Mouse (Mus musculus) embryonic facial prominence, embryonic 14.5 days (tissue): Measurements from ENCODE around the gene Zfp652. TPM values are rescaled to one million over a fixed set of nuclear protein-coding genes. Genes with fewer than 3 reads are reported as not detected.

ENCODE experiments used
- ATAC-seq: fragments of 200-750 bp; cut with Nextera tagmentation; 2 replicates; pipeline ENCODE4 v1.8.0; 2017; ENCODE audit warnings: low read depth, moderate number of reproducible peaks, moderate TSS enrichment
- DNase-seq: peaks from one replicate; pipeline ENCODE4 v3.0.0-alpha.2; 2015; ENCODE audit warnings: low spot score
- H3K27ac ChIP-seq: fragments of 300-500 bp; sonication (generic); replicated peaks from 2 replicates; pipeline ENCODE4 v1.5.1; 2014; ENCODE audit warnings: low read depth, mild to moderate bottlenecking, low read length, moderate library complexity
- H3K27me3 ChIP-seq: fragments of 300-500 bp; sonication (generic); replicated peaks from 2 replicates; pipeline ENCODE4 v1.6.1; 2014; ENCODE audit warnings: low read length; ENCODE audit not compliant: control insufficient read depth, insufficient read depth
- H3K36me3 ChIP-seq: fragments of 300-500 bp; sonication (generic); 2 replicates; pipeline ENCODE4 v1.6.1; 2014; ENCODE audit warnings: low read length, mixed read lengths; ENCODE audit not compliant: control insufficient read depth, insufficient read depth
- H3K4me1 ChIP-seq: fragments of 300-500 bp; sonication (generic); 2 replicates; pipeline ENCODE4 v1.6.1; 2014; ENCODE audit warnings: antibody characterized with exemption, low read length; ENCODE audit not compliant: control insufficient read depth, insufficient read depth
- H3K4me2 ChIP-seq: fragments of 300-500 bp; sonication (generic); 2 replicates; pipeline ENCODE4 v1.6.1; 2014; ENCODE audit warnings: low read depth, mild to moderate bottlenecking, low read length, moderate library complexity, mixed read lengths
- H3K4me3 ChIP-seq: fragments of 300-500 bp; sonication (generic); 2 replicates; pipeline ENCODE4 v1.5.1; 2014; ENCODE audit warnings: low read depth, mild to moderate bottlenecking, low read length
- H3K9ac ChIP-seq: fragments of 300-500 bp; sonication (generic); 2 replicates; pipeline ENCODE4 v1.6.1; 2014; ENCODE audit warnings: low read depth, mild to moderate bottlenecking, low read length, moderate library complexity, mixed read lengths
- H3K9me3 ChIP-seq: fragments of 300-500 bp; sonication (generic); 2 replicates; pipeline ENCODE4 v1.6.1; 2016; ENCODE audit warnings: low read length; ENCODE audit not compliant: control insufficient read depth
- WGBS: fragments of 180-500 bp; shearing (Covaris S2); extraction: QIAGEN DNeasy Blood & Tissue Kit; methylation state at CpG from one replicate; pipeline ENCODE4 v1.1.7; 2014; 5-methylcytosine and 5-hydroxymethylcytosine counted together
- polyA plus RNA-seq: library from polyadenylated mRNA; unstranded; fragments of >200 nt; fragmentation: Nextera tagmentation; extraction: Ambion mirVana; gene quantifications from 2 replicates; pipeline ENCODE4 v1.2.1, GENCODE M21; 2014

The Zfp652 gene
- polyA plus RNA-seq, 1 experiment from 2014 or later: 11.5 TPM

DNA sequence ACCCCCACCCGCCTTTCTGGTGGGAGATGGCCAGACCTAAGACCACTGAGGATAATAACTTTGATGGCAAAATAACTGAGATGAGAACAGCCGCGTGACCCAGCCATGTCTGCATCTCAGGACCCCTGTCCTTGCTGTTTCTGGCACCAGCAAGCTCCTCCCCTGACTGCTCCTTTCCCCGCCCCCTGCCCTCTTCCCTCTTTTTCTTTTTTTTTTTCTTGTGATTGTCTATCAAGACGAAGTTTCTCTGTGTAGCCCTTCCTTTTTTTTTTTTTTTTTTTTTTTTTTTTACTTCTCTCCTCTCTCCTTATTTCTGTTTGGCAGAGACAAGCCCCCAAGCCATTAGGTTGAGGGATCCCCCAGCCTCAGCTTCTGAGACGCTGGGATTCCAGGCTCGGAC, 98.4 kb downstream of the Zfp652 start:
- no peak overlapping the region for H3K4me3 ChIP-seq
- no peak overlapping the region for H3K9ac ChIP-seq
- no peaks in the 10 kb centered on the region for H3K27me3 ChIP-seq
- H3K36me3 ChIP-seq: no peaks in the 10 kb centered on the region
- no peak for ATAC-seq
- no peak overlapping the region for H3K27ac ChIP-seq
- H3K9me3 ChIP-seq: peaks cover 8% of the 10 kb centered on the region; the same call in 1 of the 2 replicates
- H3K4me2 ChIP-seq: no peak overlapping the region
- WGBS: 52% methylated on average over 6 of the region's 7 CpGs
- H3K4me1 ChIP-seq: no peaks in the 10 kb centered on the region
- DNase-seq: no peak

- no peak overlapping the region for H3K4me2 ChIP-seq
- no peak overlapping the region for H3K27ac ChIP-seq
- DNase-seq: no peak
- H3K4me1 ChIP-seq: no peaks in the 10 kb centered on the region
- WGBS: 75% methylated on average over 6 of the region's 6 CpGs
- ATAC-seq: no peak
- no peak overlapping the region for H3K4me3 ChIP-seq
- H3K36me3 ChIP-seq: no peaks in the 10 kb centered on the region
- H3K9me3 ChIP-seq: peaks cover 8% of the 10 kb centered on the region; the same call in 1 of the 2 replicates
- H3K9ac ChIP-seq: no peak overlapping the region
- H3K27me3 ChIP-seq: no peaks in the 10 kb centered on the region
Observed at GRCm38 (mm10) chr11:95811741-95812140, 99.3 kb downstream of the Zfp652 start.

- Histone ChIP-seq H3K36me3 (no peaks in the 10 kb centered on the region), H3K9ac (no peak overlapping the region), H3K4me2 (no peak overlapping the region), H3K4me3 (no peak overlapping the region), H3K4me1 (no peaks in the 10 kb centered on the region), H3K27ac (no peak overlapping the region), H3K9me3 (peaks cover 7% of the 10 kb centered on the region; the same call in 1 of the 2 replicates), H3K27me3 (no peaks in the 10 kb centered on the region)
- ATAC-seq: no peak
- no peak for DNase-seq
- 62% methylated on average over 4 of the region's 4 CpGs for WGBS
Observed at GRCm38 (mm10) chr11:95812224-95812623, 99.8 kb downstream of the Zfp652 start.

- H3K27ac ChIP-seq: no peak overlapping the region
- DNase-seq (no peak), ATAC-seq (no peak)
- H3K36me3 ChIP-seq: no peaks in the 10 kb centered on the region
- 85% methylated on average over 2 of the region's 2 CpGs for WGBS
- no peak overlapping the region for H3K9ac ChIP-seq
- H3K27me3 ChIP-seq: no peaks in the 10 kb centered on the region
- no peaks in the 10 kb centered on the region for H3K9me3 ChIP-seq
- no peak overlapping the region for H3K4me3 ChIP-seq
- H3K4me2 ChIP-seq: no peak overlapping the region
- H3K4me1 ChIP-seq: no peaks in the 10 kb centered on the region
Observed at GRCm38 (mm10) chr11:95814101-95814500, 101.6 kb downstream of the Zfp652 start.

GRCm38 (mm10) chr11:95814857-95815256, 102.4 kb downstream of the Zfp652 start:
- H3K4me2 ChIP-seq: no peak overlapping the region
- WGBS: 50% methylated on average over 5 of the region's 5 CpGs
- H3K4me3 ChIP-seq: no peak overlapping the region
- ATAC-seq (no peak), DNase-seq (no peak)
- H3K36me3 ChIP-seq: no peaks in the 10 kb centered on the region
- no peak overlapping the region for H3K9ac ChIP-seq
- no peaks in the 10 kb centered on the region for H3K4me1 ChIP-seq
- H3K27me3 ChIP-seq: no peaks in the 10 kb centered on the region
- no peak overlapping the region for H3K27ac ChIP-seq
- no peaks in the 10 kb centered on the region for H3K9me3 ChIP-seq

GRCm38 (mm10) chr11:95815412-95815811, 102.9 kb downstream of the Zfp652 start:
- Histone ChIP-seq H3K36me3 (no peaks in the 10 kb centered on the region), H3K9ac (no peak overlapping the region), H3K27ac (no peak overlapping the region), H3K27me3 (no peaks in the 10 kb centered on the region), H3K4me2 (no peak overlapping the region), H3K9me3 (no peaks in the 10 kb centered on the region), H3K4me3 (no peak overlapping the region), H3K4me1 (no peaks in the 10 kb centered on the region)
- WGBS: 65% methylated on average over 9 of the region's 9 CpGs
- ATAC-seq (no peak), DNase-seq (no peak)

GRCm38 (mm10) chr11:95819138-95819537, 106.7 kb downstream of the Zfp652 start:
- 78% methylated on average over 8 of the region's 8 CpGs for WGBS
- H3K9ac ChIP-seq: no peak overlapping the region
- no peak; the same call in 1 of the 2 replicates for ATAC-seq

GRCm38 (mm10) chr11:95821511-95821910, 109.0 kb downstream of the Zfp652 start:
- Histone ChIP-seq H3K27me3 (peaks cover 19% of the 10 kb centered on the region), H3K36me3 (no peaks in the 10 kb centered on the region), H3K4me1 (peaks cover 5% of the 10 kb centered on the region), H3K4me2 (no peak overlapping the region), H3K27ac (no peak overlapping the region), H3K9ac (no peak overlapping the region), H3K4me3 (no peak overlapping the region), H3K9me3 (no peaks in the 10 kb centered on the region)
- DNase-seq (no peak), ATAC-seq (no peak)
- WGBS: 84% methylated on average over 3 of the region's 3 CpGs

More at GRCm38 (mm10) chr11:95819138-95819537, 106.7 kb downstream of the Zfp652 start:
- Histone ChIP-seq H3K9me3 (no peaks in the 10 kb centered on the region), H3K27ac (no peak overlapping the region), H3K4me3 (no peak overlapping the region), H3K4me2 (no peak overlapping the region), H3K4me1 (no peaks in the 10 kb centered on the region), H3K36me3 (no peaks in the 10 kb centered on the region), H3K27me3 (peaks cover 4% of the 10 kb centered on the region; the same call in 1 of the 2 replicates)
- no peak for DNase-seq

DNA sequence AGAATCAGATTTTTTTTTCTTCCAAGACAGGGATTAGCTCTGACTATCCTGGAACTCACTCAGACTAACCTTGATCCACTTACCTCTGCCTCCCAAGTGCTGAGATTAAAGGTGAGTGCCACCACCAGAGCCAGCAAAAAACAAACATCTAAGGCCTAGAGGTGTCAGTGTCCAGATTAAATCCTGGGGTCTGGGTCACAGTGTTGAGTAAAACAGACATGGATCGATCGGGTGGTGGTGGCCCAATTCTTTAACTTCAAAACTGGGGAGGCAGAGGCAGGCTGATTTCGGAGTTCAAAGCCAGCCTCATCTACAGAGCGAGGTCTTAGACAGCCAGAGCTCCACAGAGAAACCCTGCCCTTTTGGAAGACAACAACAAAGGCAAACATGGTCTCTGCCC, 110.0 kb downstream of the Zfp652 start:
- ATAC-seq (no peak), DNase-seq (no peak)
- WGBS: 94% methylated on average over 4 of the region's 4 CpGs
- Histone ChIP-seq H3K36me3 (no peaks in the 10 kb centered on the region), H3K9me3 (no peaks in the 10 kb centered on the region), H3K27ac (no peak overlapping the region), H3K9ac (no peak overlapping the region), H3K4me3 (no peak overlapping the region), H3K4me1 (peaks cover 5% of the 10 kb centered on the region), H3K27me3 (peaks cover 28% of the 10 kb centered on the region), H3K4me2 (no peak overlapping the region)
